Mouse (Mus musculus) heart, postnatal 14 days (tissue): ENCODE measurements around the gene Dgkz. TPM values are rescaled to one million over a fixed set of nuclear protein-coding genes. Genes with fewer than 3 reads are reported as not detected.

ENCODE experiments used
- DNase-seq, 2 experiments: peaks; one replicate each; pipeline ENCODE4 v3.0.0; 2021 to 2022
- intact Hi-C: fragments of 180-260 bp; cut with DNase I; formaldehyde crosslinking; loops from one replicate; pipeline ENCODE4 v1.15.1; 2025
- total RNA-seq, 2 experiments: library from RNA; stranded (reverse); gene quantifications; 2 replicates each; pipeline ENCODE4 v1.2.3; 2021

Gene Dgkz
- total RNA-seq, 2 experiments from 2014 or later = 62.3 to 63.1 TPM

GRCm38 (mm10) chr2:92004617-92005016, 29.0 kb upstream of the Dgkz start:
- intact Hi-C loops = loop anchor here (5.0 kb wide), 1 partner anchor 53 kb away; no protein-coding TSS in a partner anchor
- DNase-seq = no peak

- intact Hi-C loops = no loop called here
- DNase-seq = no peak
Observed at GRCm38 (mm10) chr2:91997905-91998608, 22.4 kb upstream of the Dgkz start.

DNA sequence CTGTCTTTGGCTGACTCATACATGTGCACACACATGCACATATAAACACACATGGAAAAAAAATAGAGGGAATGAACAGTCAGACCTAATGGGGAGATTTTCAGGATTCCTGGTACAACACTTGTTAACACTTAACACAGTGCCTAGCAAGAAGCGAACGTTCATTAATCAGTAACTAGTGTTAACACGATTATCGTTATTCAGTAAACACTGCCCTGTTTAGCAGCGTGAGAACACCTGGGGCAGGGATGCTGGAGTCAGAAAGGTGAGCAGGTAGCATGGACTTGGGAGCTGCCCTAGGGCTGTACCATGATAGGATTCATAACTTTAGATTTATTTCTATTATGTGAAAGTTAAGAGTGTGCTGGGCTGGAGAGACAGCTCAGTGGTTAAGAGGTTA, 20.3 kb upstream of the Dgkz start:
- intact Hi-C loops = no loop called here
- no peak for DNase-seq

- intact Hi-C loops = no loop called here
- no peak for DNase-seq
Observed at GRCm38 (mm10) chr2:91993409-91993808, 17.7 kb upstream of the Dgkz start.

DNA sequence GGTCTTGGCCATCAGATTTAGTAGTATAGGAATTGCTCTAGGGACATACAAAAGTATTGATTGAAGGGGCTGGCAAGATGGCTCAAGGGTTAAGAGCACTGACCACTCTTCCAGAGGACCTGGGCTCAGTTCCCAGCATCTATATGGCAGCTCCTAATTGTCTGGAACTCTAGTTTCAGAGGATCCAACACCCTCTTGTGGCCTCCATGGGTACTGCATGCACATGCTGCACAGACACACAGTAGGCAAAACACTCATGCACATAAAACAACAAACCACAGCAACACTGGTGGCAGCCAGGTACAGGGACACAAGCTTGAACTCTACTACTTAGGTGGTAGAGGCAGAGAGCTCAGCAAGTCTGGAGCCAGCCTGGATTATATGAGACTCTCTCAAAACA, 14.1 kb upstream of the Dgkz start:
- DNase-seq = no peak
- intact Hi-C loops = loop anchor here (5.0 kb wide), 2 partner anchors 193 to 343 kb away; no protein-coding TSS in a partner anchor

DNA sequence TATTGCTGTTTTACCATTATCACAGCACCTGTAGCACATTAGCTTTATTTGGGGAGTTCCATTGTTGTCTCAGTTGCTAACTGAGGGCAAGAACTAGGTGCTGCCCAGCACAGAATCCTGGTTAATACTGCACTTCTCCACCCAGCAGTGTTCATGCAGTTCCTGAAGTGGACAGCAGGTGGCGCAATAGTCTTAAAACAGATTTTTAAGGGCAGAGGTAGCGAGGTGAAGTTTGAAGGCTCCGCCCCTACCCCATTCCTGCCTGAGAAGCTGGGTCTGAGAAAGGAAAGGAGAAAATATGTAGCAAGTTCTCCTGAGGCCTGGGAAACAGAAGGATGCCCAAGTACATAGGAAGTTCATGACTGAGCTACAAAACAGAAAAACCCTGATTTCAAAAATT, 11.9 kb upstream of the Dgkz start:
- peak; percentile 79 to 93 for DNase-seq

GRCm38 (mm10) chr2:91986071-91986470, 10.4 kb upstream of the Dgkz start:
- intact Hi-C loops = loop anchor here (2.0 to 5.0 kb wide), 4 partner anchors 21 to 346 kb away; partner anchors contain the start of gene Gm9821
- DNase-seq = peak in 1 of 2 experiments; percentile 24

More for the DNA sequence above, 11.9 kb upstream of the Dgkz start:
- intact Hi-C loops = loop anchor here (1.0 to 5.0 kb wide), 5 partner anchors 23 to 345 kb away; partner anchors contain the start of gene Gm9821

DNA sequence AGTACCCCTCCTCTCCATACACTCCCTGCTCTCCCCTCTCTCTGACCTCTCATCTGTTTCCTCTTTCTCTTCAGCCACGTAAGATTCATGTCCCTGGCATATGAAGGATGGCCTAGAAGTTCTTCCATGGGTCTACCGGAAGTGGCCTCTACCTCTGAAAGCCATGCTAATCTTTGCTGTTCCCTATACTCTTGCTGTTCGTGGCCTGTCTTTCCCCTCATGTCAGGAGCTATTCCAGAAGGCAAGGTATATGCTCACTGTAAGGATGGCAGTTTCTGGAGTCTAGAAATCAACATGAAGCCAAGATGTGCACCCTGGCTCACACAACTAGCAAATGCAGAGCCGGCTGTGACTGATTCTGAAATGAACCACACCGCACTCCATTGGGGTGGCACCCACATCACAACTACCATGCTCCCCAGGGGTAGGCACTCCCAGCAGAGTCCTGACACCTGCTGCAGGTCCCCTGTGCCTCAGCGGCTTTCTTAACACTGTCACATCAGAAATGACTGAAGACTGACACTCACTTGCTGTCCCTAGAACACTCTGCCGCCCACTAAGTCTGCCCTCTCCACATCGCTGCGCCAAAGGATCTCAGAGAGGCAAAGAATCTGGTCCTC, 9.4 kb upstream of the Dgkz start:
- no peak for DNase-seq
- intact Hi-C loops = loop anchor here (5.0 kb wide), 2 partner anchors 197 to 347 kb away; no protein-coding TSS in a partner anchor

DNA sequence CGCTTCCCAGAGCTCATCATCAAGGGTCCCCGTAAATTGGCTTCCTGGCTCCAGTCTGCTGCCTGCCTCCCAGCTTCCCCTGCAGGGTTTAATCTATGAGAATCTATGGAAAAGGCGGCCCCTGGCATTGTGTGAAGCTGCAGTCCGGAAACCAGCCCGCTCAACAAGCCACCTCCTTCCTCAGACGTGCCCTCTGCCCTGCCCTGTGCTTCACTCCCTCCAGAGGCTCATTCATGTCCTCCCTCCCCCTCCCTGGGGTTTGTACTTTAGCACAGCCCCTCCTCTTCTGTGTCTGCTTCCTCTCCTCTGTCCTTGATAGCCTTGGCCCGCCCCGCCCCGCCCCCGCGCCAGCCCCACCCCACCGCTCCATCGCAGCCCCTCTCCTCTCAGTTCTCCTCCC, 8.8 kb upstream of the Dgkz start:
- intact Hi-C loops = no loop called here

GRCm38 (mm10) chr2:91980830-91981229, 5.2 kb upstream of the Dgkz start:
- intact Hi-C loops = no loop called here

More for the DNA sequence above, 8.8 kb upstream of the Dgkz start:
- peak; percentile 55 to 57 for DNase-seq

DNA sequence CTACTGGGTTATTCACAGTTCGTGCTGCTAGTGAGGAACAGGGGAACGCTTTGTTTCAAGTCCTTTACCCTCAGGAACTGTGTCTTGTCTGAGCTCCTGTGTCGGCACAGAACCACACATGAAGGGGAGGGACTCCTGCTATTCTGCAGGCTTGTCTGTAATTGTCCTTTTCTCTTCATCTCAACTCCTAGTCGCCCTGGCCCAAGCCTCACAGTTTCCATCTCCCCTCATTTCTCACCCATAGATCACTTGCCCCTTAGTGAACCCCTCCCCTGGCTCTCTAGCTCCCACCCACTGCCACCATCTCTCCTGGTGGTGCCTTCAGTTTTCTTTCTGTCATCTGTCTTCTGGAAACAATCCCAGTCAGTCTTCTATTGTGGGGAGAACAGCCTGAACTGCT, 4.6 kb upstream of the Dgkz start:
- DNase-seq = no peak
- intact Hi-C loops = no loop called here

More at GRCm38 (mm10) chr2:91980830-91981229, 5.2 kb upstream of the Dgkz start:
- no peak for DNase-seq

DNA sequence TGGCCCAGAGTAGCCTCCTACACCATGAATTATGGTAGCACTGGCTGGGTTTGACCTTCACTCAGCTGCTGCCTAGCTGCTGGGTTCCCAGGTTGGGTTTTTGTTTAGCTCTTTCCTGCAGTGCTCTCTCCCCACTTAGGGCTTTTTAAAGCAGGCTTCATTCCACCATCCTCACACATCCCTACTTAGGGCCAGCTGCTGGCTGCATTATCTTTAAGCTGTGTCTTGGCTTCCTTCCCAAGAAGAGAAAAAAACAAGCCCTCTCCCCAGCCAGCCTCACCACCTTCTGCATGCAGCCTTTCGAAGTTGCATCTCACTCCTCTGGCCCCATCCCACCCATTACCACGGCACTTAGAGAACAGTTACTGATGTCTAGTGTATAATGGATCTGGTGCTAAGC, 2.9 kb upstream of the Dgkz start:
- intact Hi-C loops = no loop called here
- DNase-seq = no peak

DNA sequence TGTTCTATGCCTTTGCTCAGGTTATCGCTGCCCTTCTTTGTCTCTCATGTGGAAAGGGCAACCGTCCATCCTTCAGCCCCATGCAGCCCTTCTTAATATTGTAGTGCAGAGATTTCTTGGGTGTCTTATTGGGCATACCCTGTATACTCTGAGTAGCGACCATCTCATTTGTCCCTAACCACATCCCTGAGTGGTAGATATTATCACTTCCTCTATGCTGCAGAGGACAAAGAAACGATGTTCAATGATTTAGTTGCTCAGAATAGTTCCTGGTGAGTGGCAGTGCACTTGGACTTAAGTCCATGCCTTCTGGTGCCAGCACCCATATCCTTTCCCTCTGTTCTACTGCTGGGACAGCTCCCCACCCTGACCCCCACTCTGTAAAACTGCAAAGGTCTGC, 2.3 kb upstream of the Dgkz start:
- no peak for DNase-seq
- intact Hi-C loops = no loop called here

- no peak for DNase-seq
- intact Hi-C loops = no loop called here
Observed at GRCm38 (mm10) chr2:91973416-91974135, 2.1 kb downstream of the Dgkz start.

DNA sequence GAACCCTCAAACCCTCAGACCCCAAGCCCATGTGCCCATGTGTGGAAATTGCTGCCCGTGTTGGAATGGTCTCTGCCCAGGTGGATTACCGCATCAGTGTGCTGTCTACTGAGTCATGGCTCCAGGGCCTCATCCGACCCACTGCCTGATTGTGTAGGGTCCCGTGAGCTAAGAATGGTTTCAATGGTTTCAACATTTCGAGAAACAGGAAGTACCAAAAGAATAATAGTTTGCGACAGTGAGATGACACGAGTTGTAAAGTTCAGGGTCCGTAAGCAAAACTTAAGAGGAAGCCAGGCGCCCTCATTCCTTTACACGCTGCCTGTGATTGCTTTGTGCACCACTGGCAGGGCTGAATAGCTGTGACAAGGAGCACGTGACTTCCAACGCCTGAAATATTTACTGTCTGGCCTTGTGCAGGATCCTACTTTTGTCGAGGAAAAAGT, 3.5 kb downstream of the Dgkz start:
- intact Hi-C loops = no loop called here
- DNase-seq = no peak

DNA sequence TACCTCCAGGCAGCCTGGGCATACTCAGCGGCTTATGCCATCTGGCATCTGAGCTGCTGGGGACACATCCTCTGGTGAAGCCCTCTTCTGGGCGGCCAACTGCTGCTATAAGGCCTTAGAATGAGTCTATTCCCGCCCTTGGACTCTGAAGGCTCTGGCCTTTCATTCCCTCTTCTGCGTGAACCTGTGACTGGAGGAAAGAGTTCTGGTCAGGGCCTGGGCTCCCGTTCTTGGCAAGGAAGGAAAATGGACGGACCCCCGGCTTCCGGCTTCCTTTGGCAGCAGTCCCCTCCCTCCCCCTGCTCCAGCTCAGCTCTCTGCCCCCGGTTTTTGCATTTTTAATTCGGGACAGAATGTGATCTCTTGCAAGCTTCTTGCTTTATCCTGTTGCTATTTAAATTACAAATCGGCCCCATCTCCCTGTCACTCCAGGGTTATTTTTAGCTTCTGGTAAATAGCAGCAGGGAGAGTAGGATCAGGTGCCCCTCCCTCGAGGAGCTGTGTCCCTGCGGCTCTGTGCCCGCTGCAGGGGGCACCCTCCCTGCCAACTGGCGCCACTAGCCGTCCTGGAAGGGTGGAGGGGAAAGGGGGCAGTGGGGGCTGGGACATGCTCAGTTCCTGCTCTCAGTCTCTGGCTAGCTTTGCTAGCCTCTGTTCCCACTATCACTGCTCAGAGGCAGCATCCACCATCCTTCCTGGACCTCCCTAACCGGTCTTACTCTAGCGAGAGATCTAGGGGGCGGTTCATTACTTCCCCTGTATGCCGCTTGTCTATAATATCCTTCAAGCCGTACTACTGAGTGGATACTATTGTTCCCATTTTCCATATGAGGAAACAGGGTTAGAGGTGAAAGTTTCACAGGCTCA, 4.2 kb downstream of the Dgkz start:
- intact Hi-C loops = no loop called here

GRCm38 (mm10) chr2:91967962-91968361, 7.7 kb downstream of the Dgkz start:
- intact Hi-C loops = no loop called here

More for the DNA sequence above, 4.2 kb downstream of the Dgkz start:
- DNase-seq = peak; percentile 62 to 67

DNA sequence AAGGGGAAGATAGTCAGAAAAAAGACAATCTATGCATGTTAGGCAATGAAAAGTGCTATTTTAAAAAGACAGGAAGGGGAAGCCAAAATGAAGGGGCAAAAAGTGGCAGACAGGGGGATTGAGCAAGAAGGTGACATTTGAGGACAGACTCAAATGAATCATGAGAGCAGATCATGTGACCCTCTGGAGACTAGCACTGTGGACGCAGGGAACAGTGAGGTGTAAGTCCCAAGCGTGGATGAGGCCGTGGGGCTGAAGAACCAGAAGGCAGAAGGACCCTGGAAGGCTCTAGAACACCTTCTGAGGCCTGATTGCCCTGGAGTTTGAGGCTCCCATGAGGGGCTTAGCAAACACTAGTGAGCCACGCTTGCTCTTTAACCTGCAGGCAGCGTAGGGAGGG, 9.3 kb downstream of the Dgkz start:
- no peak for DNase-seq
- intact Hi-C loops = no loop called here

More at GRCm38 (mm10) chr2:91967962-91968361, 7.7 kb downstream of the Dgkz start:
- peak; percentile 54 for DNase-seq

- intact Hi-C loops = loop anchor here (2.0 kb wide), 1 partner anchor 21 kb away; no protein-coding TSS in a partner anchor
- peak; percentile 77 to 80 for DNase-seq
Observed at GRCm38 (mm10) chr2:91965417-91965816, 10.2 kb downstream of the Dgkz start.
